Mouse (Mus musculus): Measurements from ENCODE around the gene Hs2st1. TPM values are rescaled to one million over a fixed set of nuclear protein-coding genes. Genes with fewer than 3 reads are reported as not detected.

The Hs2st1 gene
- polyA plus RNA-seq, 1 experiment from 2014 or later = 6.6 TPM

DNA sequence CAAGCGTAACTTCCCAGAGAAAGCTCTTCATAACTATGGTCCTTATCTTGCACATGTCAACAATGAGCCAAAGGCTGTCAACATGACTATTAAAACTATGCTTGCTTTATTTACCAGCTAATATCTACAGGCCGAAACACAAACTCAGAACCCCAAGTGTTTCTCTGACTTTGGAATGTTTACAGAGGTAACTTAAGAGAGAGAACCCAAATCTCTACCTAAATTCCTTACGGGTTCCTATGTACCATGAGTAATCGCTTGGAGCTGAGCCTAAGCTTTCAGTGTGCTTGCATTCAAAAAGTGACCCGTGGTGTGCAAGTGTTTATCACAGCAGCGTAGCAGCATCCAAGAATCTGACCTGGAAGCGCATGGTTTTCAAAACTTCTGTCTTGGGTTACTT, 4.8 kb downstream of the Hs2st1 start:
- no peaks in the 10 kb centered on the region for H3K9me3 ChIP-seq (replicated peaks; ENCODE audit: control insufficient read depth, low read length)
- H3K27ac ChIP-seq (ENCODE audit: low read length) = peak overlapping the region; percentile 39; the same call in 1 of the 2 replicates
- ATAC-seq (replicated peaks; ENCODE audit: extremely low read depth, insufficient read depth, low FRiP score) = no peak
- no peak overlapping the region for H3K4me2 ChIP-seq (ENCODE audit: low read depth, low read length)
- H3K27me3 ChIP-seq (ENCODE audit: control insufficient read depth, insufficient read depth, low read length) = no peaks in the 10 kb centered on the region
- no peak overlapping the region for H3K4me3 ChIP-seq (ENCODE audit: low read length)
- WGBS = 58% methylated on average over 7 of the region's 7 CpGs
- peaks cover 12% of the 10 kb centered on the region for H3K4me1 ChIP-seq (ENCODE audit: control insufficient read depth, insufficient read depth, low read length)
- H3K9ac ChIP-seq (ENCODE audit: low read length) = no peak overlapping the region
- H3K36me3 ChIP-seq (ENCODE audit: control insufficient read depth, insufficient read depth) = no peaks in the 10 kb centered on the region

DNA sequence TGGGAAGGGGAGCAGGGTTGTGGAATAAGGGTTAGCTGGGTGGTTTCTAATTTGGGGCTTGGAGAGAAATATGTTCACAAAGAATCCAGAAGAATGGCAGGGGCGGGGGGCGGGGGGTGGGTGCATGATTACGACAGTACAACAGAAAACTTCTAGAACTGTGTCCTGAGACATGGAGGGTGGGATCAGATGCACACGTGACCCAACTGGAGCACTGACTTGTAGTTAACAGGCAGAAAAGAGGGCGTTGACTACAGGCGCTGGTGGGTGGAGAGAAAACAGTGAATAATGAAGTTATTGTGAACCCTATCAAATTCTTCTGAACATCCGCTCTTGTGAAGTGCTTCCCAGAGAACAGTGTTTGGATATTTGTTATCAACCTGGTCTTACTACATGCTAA, 6.1 kb downstream of the Hs2st1 start:
- Histone ChIP-seq H3K27ac (ENCODE audit: low read length) (no peak overlapping the region), H3K4me2 (ENCODE audit: low read depth, low read length) (no peak overlapping the region), H3K4me3 (ENCODE audit: low read length) (no peak overlapping the region), H3K9ac (ENCODE audit: low read length) (no peak overlapping the region), H3K36me3 (ENCODE audit: control insufficient read depth, insufficient read depth) (no peaks in the 10 kb centered on the region), H3K27me3 (ENCODE audit: control insufficient read depth, insufficient read depth, low read length) (no peaks in the 10 kb centered on the region), H3K4me1 (ENCODE audit: control insufficient read depth, insufficient read depth, low read length) (peaks cover 12% of the 10 kb centered on the region), H3K9me3 (replicated peaks; ENCODE audit: control insufficient read depth, low read length) (no peaks in the 10 kb centered on the region)
- WGBS = 71% methylated on average over 7 of the region's 7 CpGs
- no peak for ATAC-seq (replicated peaks; ENCODE audit: extremely low read depth, insufficient read depth, low FRiP score)

DNA sequence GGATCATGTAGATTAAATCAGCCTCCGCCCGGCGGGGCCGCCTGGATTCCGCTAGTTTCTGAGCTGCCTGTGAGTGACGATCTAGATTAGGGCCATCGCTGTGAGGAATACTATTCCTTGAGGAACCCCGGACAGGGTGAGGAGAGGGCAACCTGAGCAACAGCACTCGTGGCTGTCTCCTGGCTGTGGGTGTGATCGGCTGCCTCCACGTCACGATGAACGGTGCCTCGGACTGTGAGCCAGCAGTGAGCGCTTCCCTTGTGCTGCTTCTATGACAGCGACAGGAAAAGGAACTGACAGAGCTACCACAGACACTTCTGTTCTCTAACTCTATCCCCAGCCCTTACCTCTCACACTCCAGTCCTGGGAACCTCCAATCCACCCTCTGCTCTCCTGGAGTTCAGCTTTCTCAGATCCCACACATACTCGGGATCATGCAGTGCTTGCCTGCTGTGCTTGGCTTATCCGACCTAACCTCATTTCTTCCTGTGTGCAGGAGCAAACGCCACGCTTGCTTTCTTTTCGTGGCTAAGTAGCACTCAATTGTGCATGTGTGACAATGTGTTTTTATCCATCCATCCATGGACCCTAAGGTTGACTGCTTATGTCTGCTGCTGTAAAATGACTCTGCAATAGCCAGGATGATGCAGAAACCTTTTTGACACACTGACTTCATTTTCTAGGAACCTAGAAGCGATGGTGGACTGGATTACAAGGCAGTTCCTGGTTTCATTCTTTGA, 8.3 kb downstream of the Hs2st1 start:
- ATAC-seq (replicated peaks; ENCODE audit: extremely low read depth, insufficient read depth, low FRiP score) = peak; percentile 46; the same call in 1 of the 2 replicates
- H3K4me2 ChIP-seq (ENCODE audit: low read depth, low read length) = peak overlapping the region; percentile 59
- peak overlapping the region; percentile 35 for H3K4me3 ChIP-seq (ENCODE audit: low read length)
- peaks cover 20% of the 10 kb centered on the region for H3K4me1 ChIP-seq (ENCODE audit: control insufficient read depth, insufficient read depth, low read length)
- H3K9ac ChIP-seq (ENCODE audit: low read length) = peak overlapping the region; percentile 1
- 44% methylated on average over 22 of the region's 22 CpGs for WGBS
- H3K27ac ChIP-seq (ENCODE audit: low read length) = no peak overlapping the region
- H3K27me3 ChIP-seq (ENCODE audit: control insufficient read depth, insufficient read depth, low read length) = no peaks in the 10 kb centered on the region
- no peaks in the 10 kb centered on the region for H3K36me3 ChIP-seq (ENCODE audit: control insufficient read depth, insufficient read depth)
- H3K9me3 ChIP-seq (replicated peaks; ENCODE audit: control insufficient read depth, low read length) = no peaks in the 10 kb centered on the region

DNA sequence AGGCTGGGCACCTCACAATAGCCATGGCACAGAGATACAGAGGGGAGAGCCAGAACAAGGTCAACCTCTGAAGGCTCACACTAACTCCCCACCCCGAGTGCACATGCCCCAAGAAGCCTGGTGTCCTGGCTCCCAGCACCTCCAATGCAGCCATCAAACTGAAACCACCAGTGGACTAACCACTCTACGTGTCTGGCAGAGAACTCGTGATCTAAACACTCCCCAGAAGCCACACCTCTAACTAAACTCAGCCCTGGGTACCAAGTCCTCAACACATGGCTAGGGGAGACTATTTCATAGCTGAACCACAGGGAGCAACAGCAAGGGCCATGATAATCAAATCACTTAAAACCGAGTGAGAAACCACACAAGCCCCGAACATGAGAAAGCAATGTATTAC, 11.7 kb downstream of the Hs2st1 start:
- Histone ChIP-seq H3K9ac (ENCODE audit: low read length) (no peak overlapping the region), H3K27ac (ENCODE audit: low read length) (no peak overlapping the region), H3K4me1 (ENCODE audit: control insufficient read depth, insufficient read depth, low read length) (peaks cover 25% of the 10 kb centered on the region), H3K9me3 (replicated peaks; ENCODE audit: control insufficient read depth, low read length) (no peaks in the 10 kb centered on the region), H3K27me3 (ENCODE audit: control insufficient read depth, insufficient read depth, low read length) (no peaks in the 10 kb centered on the region), H3K4me2 (ENCODE audit: low read depth, low read length) (0 out of 2 replicates have a peak overlapping the region, but pooled peaks have one; percentile 23), H3K36me3 (ENCODE audit: control insufficient read depth, insufficient read depth) (no peaks in the 10 kb centered on the region), H3K4me3 (ENCODE audit: low read length) (no peak overlapping the region)
- no peak for ATAC-seq (replicated peaks; ENCODE audit: extremely low read depth, insufficient read depth, low FRiP score)
- 54% methylated on average over 5 of the region's 5 CpGs for WGBS

DNA sequence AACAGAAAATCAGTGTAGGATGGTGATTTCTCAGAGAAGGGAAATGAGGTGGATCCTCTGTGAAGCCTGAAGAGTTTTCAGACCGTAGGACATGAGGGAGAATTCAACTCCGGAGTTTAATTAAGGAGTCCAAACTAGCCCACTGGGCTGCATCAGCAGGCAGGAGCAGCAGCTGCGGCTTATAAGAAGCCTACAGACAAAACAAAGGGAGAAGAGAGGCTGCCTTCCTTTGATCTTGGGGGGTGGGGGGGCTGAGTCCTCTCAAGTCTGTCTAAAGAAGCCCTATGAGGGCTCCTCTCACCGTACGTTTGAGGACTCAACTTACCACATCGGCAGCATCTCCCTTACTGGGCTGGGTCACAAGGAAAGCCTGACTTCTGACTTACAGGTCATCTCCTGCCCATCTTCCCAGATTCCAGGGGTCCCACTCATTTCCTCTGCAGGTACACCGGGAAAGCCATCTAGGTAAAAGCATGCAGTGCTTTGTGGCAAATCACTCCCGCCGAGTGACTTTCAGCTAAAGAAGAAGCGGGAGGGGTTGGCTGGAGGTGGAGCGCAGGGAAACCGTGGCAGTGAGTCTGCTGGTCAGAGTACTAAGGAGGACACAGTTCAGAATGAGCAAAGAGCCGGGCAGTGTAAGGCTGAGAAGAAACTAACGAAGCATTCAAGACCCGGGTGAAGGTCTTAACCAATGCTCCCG, 13.2 kb downstream of the Hs2st1 start:
- no peaks in the 10 kb centered on the region for H3K27me3 ChIP-seq (ENCODE audit: control insufficient read depth, insufficient read depth, low read length)
- peak overlapping the region; percentile 59 for H3K9ac ChIP-seq (ENCODE audit: low read length)
- peak overlapping the region; percentile 58 for H3K4me2 ChIP-seq (ENCODE audit: low read depth, low read length)
- WGBS = 29% methylated on average over 16 of the region's 16 CpGs
- H3K36me3 ChIP-seq (ENCODE audit: control insufficient read depth, insufficient read depth) = no peaks in the 10 kb centered on the region
- no peaks in the 10 kb centered on the region for H3K9me3 ChIP-seq (replicated peaks; ENCODE audit: control insufficient read depth, low read length)
- peaks cover 25% of the 10 kb centered on the region for H3K4me1 ChIP-seq (ENCODE audit: control insufficient read depth, insufficient read depth, low read length)
- peak overlapping the region; percentile 19; the same call in 1 of the 2 replicates for H3K4me3 ChIP-seq (ENCODE audit: low read length)
- no peak overlapping the region for H3K27ac ChIP-seq (ENCODE audit: low read length)
- ATAC-seq (replicated peaks; ENCODE audit: extremely low read depth, insufficient read depth, low FRiP score) = no peak

DNA sequence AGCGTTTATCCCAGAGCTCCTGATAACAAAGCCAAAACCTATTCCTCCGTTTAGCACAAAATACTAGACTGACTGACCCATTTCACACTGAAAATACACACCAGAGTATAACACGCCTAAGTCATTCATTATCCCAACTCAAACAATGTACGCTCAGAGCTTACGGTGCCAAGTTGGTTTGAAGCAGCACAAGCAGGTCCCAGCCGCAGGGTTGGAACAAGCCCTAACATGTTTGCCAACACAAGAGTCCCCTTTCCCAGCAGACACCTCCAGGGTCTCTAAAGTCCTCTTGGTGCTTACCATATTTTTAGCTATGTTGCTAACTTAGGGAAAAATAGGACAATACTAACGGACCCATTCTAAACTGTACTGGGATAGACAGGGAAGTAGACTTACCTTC, 14.8 kb downstream of the Hs2st1 start:
- WGBS = 91% methylated on average over 7 of the region's 7 CpGs
- H3K4me1 ChIP-seq (ENCODE audit: control insufficient read depth, insufficient read depth, low read length) = peaks cover 21% of the 10 kb centered on the region
- H3K4me3 ChIP-seq (ENCODE audit: low read length) = no peak overlapping the region
- H3K27me3 ChIP-seq (ENCODE audit: control insufficient read depth, insufficient read depth, low read length) = no peaks in the 10 kb centered on the region
- no peak overlapping the region for H3K27ac ChIP-seq (ENCODE audit: low read length)
- H3K9ac ChIP-seq (ENCODE audit: low read length) = no peak overlapping the region
- no peaks in the 10 kb centered on the region for H3K9me3 ChIP-seq (replicated peaks; ENCODE audit: control insufficient read depth, low read length)
- no peak for ATAC-seq (replicated peaks; ENCODE audit: extremely low read depth, insufficient read depth, low FRiP score)
- H3K36me3 ChIP-seq (ENCODE audit: control insufficient read depth, insufficient read depth) = no peaks in the 10 kb centered on the region
- H3K4me2 ChIP-seq (ENCODE audit: low read depth, low read length) = no peak overlapping the region

DNA sequence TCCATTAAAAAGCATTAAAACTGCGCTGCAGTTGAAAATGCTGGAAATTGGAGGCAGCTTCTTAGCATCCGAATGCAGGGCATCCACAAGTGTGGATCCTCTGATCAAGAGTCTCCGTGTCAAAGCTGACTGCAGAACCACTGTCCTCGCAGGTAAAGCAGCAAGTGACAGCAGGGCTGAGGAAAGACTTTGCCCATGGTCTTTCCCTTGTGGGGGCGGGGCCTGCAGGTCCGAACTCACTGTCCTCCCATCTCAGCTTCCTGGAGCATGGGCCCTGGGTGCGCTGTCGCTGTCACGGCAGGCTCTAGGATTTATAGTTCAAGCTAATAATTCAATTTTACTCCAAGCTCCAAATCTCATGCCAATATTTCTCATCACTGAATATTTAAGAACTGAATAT, 15.5 kb downstream of the Hs2st1 start:
- no peak overlapping the region for H3K4me3 ChIP-seq (ENCODE audit: low read length)
- peaks cover 21% of the 10 kb centered on the region for H3K4me1 ChIP-seq (ENCODE audit: control insufficient read depth, insufficient read depth, low read length)
- no peak for ATAC-seq (replicated peaks; ENCODE audit: extremely low read depth, insufficient read depth, low FRiP score)
- no peak overlapping the region for H3K9ac ChIP-seq (ENCODE audit: low read length)
- no peak overlapping the region for H3K4me2 ChIP-seq (ENCODE audit: low read depth, low read length)
- H3K9me3 ChIP-seq (replicated peaks; ENCODE audit: control insufficient read depth, low read length) = no peaks in the 10 kb centered on the region
- no peak overlapping the region for H3K27ac ChIP-seq (ENCODE audit: low read length)
- no peaks in the 10 kb centered on the region for H3K27me3 ChIP-seq (ENCODE audit: control insufficient read depth, insufficient read depth, low read length)
- 80% methylated on average over 9 of the region's 9 CpGs for WGBS
- H3K36me3 ChIP-seq (ENCODE audit: control insufficient read depth, insufficient read depth) = no peaks in the 10 kb centered on the region

DNA sequence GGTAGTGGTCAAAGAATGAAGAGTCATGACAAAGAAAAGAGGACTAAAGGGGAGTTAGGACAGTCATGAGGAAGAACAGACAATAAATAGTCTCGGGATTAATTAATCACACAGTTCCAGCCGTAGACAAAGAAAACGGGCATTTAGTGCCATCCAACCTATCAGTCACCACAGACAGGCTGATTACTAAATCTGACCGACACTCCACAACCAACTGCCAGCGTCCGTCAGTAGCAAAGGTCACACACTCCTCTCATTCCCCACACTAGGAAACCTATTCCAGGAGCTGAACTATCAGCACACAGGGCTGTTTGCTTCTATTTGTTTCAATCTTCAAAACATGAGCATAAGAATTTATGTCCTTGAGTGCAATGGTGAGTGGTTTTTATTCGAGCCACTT, 16.0 kb downstream of the Hs2st1 start:
- no peaks in the 10 kb centered on the region for H3K27me3 ChIP-seq (ENCODE audit: control insufficient read depth, insufficient read depth, low read length)
- no peak overlapping the region for H3K4me3 ChIP-seq (ENCODE audit: low read length)
- no peak overlapping the region for H3K4me2 ChIP-seq (ENCODE audit: low read depth, low read length)
- ATAC-seq (replicated peaks; ENCODE audit: extremely low read depth, insufficient read depth, low FRiP score) = no peak
- H3K36me3 ChIP-seq (ENCODE audit: control insufficient read depth, insufficient read depth) = no peaks in the 10 kb centered on the region
- H3K4me1 ChIP-seq (ENCODE audit: control insufficient read depth, insufficient read depth, low read length) = peaks cover 21% of the 10 kb centered on the region
- H3K9me3 ChIP-seq (replicated peaks; ENCODE audit: control insufficient read depth, low read length) = no peaks in the 10 kb centered on the region
- no peak overlapping the region for H3K27ac ChIP-seq (ENCODE audit: low read length)
- H3K9ac ChIP-seq (ENCODE audit: low read length) = no peak overlapping the region
- WGBS = 46% methylated on average over 7 of the region's 7 CpGs

DNA sequence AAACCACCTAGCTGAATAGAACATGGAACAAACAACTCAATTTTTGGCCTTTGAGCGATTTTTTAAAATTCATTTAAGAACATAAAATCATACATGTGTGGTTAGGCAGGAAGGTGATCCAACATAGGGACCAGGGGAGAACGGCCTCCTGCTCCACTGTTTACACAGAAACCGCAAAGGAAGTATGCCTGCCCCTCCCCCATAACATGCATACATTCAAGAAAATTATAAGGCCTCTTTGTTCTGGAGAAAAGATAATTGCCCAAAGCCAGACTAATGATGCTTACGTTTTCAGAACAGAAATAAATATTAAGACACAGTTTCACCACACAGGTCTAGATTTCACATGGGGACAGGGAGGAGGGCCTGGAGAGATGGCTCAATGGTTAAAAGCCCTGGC, 18.6 kb downstream of the Hs2st1 start:
- Histone ChIP-seq H3K4me3 (ENCODE audit: low read length) (no peak overlapping the region), H3K9me3 (replicated peaks; ENCODE audit: control insufficient read depth, low read length) (no peaks in the 10 kb centered on the region), H3K4me2 (ENCODE audit: low read depth, low read length) (no peak overlapping the region), H3K36me3 (ENCODE audit: control insufficient read depth, insufficient read depth) (no peaks in the 10 kb centered on the region), H3K4me1 (ENCODE audit: control insufficient read depth, insufficient read depth, low read length) (peaks cover 9% of the 10 kb centered on the region), H3K9ac (ENCODE audit: low read length) (no peak overlapping the region), H3K27ac (ENCODE audit: low read length) (no peak overlapping the region), H3K27me3 (ENCODE audit: control insufficient read depth, insufficient read depth, low read length) (no peaks in the 10 kb centered on the region)
- 64% methylated on average over 4 of the region's 4 CpGs for WGBS
- peak; percentile 41; the same call in 1 of the 2 replicates for ATAC-seq (replicated peaks; ENCODE audit: extremely low read depth, insufficient read depth, low FRiP score)
